Mouse (Mus musculus): ENCODE measurements at regions not wholly inside any gene's neighbourhood (a gene's known extent, or its start where the extent isn't known, plus 50 kb on each side); places are given as distances from the start of the nearest gene placed in this dataset.
A peak's percentile ranks its signal among the peaks of the same experiment; 100 is the strongest.
"Not testable (repeated sequence)": the region's sequence is repeated elsewhere in the genome, so short reads cannot be mapped to it uniquely, and the experiment has no call there.

DNA sequence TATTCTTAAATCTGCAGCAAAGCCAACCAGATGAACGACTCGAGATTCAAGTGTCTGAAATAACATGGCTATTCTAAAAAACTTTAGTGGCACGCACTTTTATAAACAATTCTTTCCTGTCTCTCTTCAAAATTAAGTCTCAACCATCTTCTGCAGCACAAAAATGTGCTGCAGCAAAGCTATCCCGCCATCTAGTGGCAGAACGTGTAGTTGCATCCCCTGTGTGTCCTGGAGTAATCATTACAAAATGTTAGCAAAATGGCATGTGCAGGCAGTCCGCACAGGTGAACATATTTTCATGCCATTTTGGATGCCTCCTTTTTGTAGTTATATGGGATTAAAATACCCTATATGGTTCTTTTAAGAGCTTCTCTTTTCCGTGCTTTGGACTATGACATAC lies 293.1 kb upstream of the Slc7a14 start:
- peak; percentile 33 for DNase-seq (ENCODE audit: low read depth, low spot score)

DNA sequence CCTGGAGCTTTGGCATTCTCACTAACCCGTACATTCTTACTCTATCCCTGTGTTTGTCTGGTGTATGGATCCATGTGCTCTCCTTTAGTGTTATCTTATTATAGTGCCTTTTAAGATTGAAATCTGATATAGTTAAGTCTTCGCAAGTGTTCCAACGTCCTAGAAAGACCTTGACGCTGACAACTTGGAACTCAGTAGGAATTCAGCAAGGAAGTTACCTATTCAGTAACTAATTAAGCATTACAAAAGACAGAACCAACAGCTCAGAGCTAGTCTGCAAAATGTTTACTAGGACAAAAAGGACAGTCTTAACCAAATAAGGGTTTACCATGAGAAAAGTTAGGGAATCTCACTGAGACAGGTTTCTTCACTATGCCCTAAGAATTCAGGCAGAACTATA lies 286.4 kb upstream of the Slc7a14 start:
- DNase-seq (ENCODE audit: low read depth, low spot score): not testable (repeated sequence)

DNA sequence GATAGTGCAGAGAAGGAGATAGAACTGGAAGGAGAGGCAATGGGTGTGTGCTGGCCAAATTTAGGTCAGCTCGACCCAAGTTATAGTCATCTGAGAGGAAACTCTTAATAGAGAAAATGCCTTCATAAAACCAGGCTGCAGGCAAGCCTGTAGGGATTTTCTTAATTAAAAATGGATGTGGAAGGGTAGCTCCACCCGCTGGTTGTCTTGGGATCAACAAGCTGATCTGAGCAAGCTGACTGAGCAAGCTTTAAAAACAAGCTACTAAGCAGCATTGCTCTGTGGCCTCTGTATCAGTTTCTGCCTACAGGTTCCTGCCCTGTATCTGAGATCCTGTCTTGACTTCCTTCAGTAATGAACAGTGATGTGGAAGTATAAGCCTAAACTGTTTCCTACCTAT lies 275.8 kb upstream of the Slc7a14 start:
- no peak for DNase-seq (ENCODE audit: low read depth, low spot score)

DNA sequence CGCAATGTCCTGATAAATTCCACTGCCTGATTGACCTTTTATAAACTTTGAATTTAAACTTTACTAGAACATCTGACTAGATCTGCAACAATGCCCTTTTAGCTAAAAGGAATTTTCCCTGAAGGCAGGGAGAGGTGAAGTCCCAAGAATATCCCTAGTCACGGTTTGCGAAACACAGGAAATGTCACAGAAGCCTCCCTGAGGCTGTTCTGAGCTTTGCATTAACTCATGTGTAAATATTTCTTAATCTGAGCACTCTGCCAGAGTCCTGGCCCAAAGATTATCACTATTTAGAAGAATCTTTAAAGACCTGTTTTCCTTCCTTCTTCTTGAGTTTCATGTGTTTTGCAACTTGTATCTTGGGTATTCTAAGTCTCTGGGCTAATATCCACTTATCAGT lies 263.7 kb upstream of the Slc7a14 start:
- DNase-seq (ENCODE audit: low read depth, low spot score): no peak
